Mouse (Mus musculus): Measurements from ENCODE around the gene Bfar.

- TF ChIP-seq EP300 (optimal IDR thresholded peaks at IDR 0.05): no peak
- TF ChIP-seq CTCF (IDR thresholded peaks at IDR 0.05; ENCODE audit: low read depth): no peak
Observed at GRCm38 (mm10) chr16:13714910-13715309, 43.3 kb downstream of the Bfar start.

Measured in stomach, postnatal 0 days (tissue).